Mouse (Mus musculus): ENCODE results near the gene Lrrc25.

The Lrrc25 gene

GRCm38 (mm10) chr8:70599507-70600290, 16.3 kb upstream of the Lrrc25 start:
- no peak for DNase-seq (ENCODE audit: low spot score in 2 of 2)

GRCm38 (mm10) chr8:70600473-70601270, 15.3 kb upstream of the Lrrc25 start:
- no peak for DNase-seq (ENCODE audit: low spot score in 2 of 2)

GRCm38 (mm10) chr8:70601271-70601649, 14.7 kb upstream of the Lrrc25 start:
- DNase-seq (ENCODE audit: low spot score in 2 of 2): peak; percentile 79 to 93

DNA sequence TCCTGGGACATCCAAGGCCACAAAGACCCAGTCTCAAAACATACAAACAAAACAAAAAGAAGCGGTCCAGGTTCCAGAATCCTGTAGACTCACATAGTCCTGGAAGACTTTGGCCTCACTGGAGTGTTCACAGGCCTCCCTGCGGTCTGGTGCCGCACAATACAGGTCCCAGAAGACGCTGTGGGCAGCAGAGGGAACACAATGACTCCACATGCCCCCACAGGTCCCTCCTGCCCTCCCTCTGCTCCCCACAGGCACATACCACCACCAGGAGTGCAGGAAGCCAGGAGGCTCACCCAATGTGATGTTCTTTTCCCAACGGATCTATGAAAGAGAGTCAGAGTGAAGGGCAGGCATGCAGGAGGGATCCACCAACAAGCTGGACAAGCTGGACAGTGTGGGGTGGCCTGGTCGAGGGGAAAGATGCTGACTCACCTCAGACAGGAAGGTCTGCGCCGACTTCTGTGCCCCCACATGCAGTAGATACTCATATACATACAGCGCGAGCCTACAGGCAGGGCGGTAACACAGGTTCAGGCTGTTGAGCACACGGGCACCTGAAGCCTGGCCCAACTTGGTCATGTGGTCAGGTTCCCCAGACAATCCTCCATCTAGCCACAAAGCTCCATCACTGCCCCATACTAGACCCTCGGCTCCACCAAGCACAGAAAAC, 13.7 kb upstream of the Lrrc25 start:
- DNase-seq (ENCODE audit: low spot score in 2 of 2): no peak

GRCm38 (mm10) chr8:70604558-70604957, 11.4 kb upstream of the Lrrc25 start:
- DNase-seq (ENCODE audit: low spot score in 2 of 2): no peak

GRCm38 (mm10) chr8:70605871-70606779, 9.8 kb upstream of the Lrrc25 start:
- DNase-seq (ENCODE audit: low spot score in 2 of 2): no peak

GRCm38 (mm10) chr8:70606780-70607602, 9.0 kb upstream of the Lrrc25 start:
- DNase-seq (ENCODE audit: low spot score in 2 of 2): no peak

DNA sequence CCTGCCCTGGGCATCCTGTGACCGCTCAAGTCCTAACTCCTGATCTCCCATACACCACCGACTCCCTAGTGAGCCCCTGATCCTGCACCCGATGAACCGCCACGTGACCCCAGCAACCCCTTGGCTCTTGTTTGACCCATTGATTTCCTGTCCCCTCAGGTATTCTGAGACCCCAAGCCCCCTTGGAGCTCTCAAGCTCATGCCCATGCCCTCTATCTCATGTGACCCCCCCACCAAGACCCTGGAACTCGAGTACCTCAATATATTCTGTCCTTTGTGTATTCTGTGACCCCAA, 8.4 kb upstream of the Lrrc25 start:
- no peak for DNase-seq (ENCODE audit: low spot score in 2 of 2)

- peak in 1 of 2 experiments; percentile 63 for DNase-seq (ENCODE audit: low spot score in 2 of 2)
Observed at GRCm38 (mm10) chr8:70607898-70608748, 7.8 kb upstream of the Lrrc25 start.

DNA sequence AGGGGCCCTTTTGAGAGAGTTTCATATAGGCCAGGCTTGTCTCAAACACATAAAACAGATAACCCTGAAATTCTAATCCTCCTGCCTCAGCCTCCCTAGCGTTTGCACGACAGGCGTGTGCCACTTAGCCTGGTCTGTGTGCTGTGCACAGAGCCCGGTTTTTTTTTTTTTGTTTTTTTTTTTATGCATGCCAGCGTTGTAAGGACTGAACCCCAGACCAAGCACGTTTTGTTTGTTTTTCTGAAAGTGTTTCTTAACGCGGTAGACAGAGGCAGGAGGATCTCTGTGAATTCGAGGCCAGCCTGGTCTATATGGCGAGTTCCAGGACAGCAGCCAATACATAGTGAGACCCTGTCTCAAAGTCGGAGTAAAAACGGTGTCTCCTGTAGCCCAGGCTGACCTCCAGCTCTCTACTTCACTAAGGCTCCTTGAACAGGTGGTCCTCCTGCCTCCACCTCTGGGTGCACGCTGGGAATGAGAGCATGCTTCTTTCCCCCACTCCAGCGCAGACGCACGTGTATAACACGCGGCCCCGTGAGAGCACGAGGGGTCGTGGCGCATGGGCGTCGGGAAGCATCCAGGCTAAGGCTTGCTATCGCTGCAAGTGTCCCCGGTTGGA, 7.1 kb upstream of the Lrrc25 start, which contains the start of gene Ssbp4:
Gene Ssbp4 (minus strand): TSS at position 124 of the 619 bp plus-strand sequence.
- no peak for DNase-seq (ENCODE audit: low spot score in 2 of 2)

DNA sequence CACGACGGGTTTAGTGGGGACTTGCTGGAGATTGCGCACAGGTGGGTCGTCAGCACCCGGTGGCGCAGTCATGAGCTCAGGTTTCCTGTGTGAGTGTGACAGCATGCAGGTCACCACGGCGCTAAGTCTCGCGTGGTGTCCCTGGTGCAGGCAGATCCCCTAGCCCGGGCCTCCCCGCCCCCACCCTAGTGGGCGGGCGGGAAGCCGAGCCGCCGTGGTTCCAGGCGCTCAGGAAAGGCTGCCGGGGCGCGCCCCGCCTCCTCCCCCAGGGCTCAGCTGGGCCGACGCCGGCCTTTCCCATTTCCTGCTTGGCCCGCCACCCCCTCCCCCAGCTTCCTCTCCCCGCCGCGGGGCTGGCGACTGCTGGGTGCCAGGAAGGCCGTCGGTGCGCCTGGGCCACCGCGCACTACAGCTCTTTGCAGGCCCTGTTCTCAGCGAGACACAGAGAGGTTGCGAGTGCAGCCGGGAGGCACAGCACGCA, 6.5 kb upstream of the Lrrc25 start:
- DNase-seq (ENCODE audit: low spot score in 2 of 2): peak in 1 of 2 experiments; percentile 69

GRCm38 (mm10) chr8:70609849-70610795, 5.8 kb upstream of the Lrrc25 start:
- DNase-seq (ENCODE audit: low spot score in 2 of 2): peak in 1 of 2 experiments; percentile 57

GRCm38 (mm10) chr8:70610796-70611771, 4.9 kb upstream of the Lrrc25 start:
- peak; percentile 81 to 86 for DNase-seq (ENCODE audit: low spot score in 2 of 2)

- DNase-seq (ENCODE audit: low spot score in 2 of 2): peak; percentile 90 to 91
Observed at GRCm38 (mm10) chr8:70611849-70612248, 4.1 kb upstream of the Lrrc25 start.

- DNase-seq (ENCODE audit: low spot score in 2 of 2): no peak
Observed at GRCm38 (mm10) chr8:70613763-70614162, 2.2 kb upstream of the Lrrc25 start.

- DNase-seq (ENCODE audit: low spot score in 2 of 2): no peak
Observed at GRCm38 (mm10) chr8:70614469-70614868, 1.5 kb upstream of the Lrrc25 start.

GRCm38 (mm10) chr8:70615281-70615680, 674 bp upstream of the Lrrc25 start:
- DNase-seq (ENCODE audit: low spot score in 2 of 2): no peak

All from cerebellum, postnatal 4 days (tissue).